Mouse (Mus musculus) splenic B cell, adult 2 months (primary cell): ENCODE results near the gene Gm3460.
"Not testable (repeated sequence)": the region's sequence is repeated elsewhere in the genome, so short reads cannot be mapped to it uniquely, and the experiment has no call there.

Source experiments
- DNase-seq: peaks from one replicate; pipeline ENCODE4 v3.0.0-alpha.2; 2011; ENCODE audit warnings: low read depth, low spot score
- H3K27me3 ChIP-seq: 2 replicates; pipeline ENCODE4 v1.6.1; 2012; ENCODE audit warnings: mild to moderate bottlenecking, low read length, moderate library complexity, mixed read lengths; ENCODE audit not compliant: control insufficient read depth, poor library complexity, insufficient read depth, severe bottlenecking
- H3K36me3 ChIP-seq: 2 replicates; pipeline ENCODE4 v1.6.1; 2012; ENCODE audit warnings: mild to moderate bottlenecking, low read length, moderate library complexity, mixed read lengths; ENCODE audit not compliant: control insufficient read depth, poor library complexity, insufficient read depth, severe bottlenecking

The Gm3460 gene

GRCm38 (mm10) chr14:6622318-6622717 is at the start of gene Gm3460:
Gene Gm3460 (minus strand): TSS chr14:6622418.
- H3K36me3 ChIP-seq, DNase-seq: not testable (repeated sequence)

DNA sequence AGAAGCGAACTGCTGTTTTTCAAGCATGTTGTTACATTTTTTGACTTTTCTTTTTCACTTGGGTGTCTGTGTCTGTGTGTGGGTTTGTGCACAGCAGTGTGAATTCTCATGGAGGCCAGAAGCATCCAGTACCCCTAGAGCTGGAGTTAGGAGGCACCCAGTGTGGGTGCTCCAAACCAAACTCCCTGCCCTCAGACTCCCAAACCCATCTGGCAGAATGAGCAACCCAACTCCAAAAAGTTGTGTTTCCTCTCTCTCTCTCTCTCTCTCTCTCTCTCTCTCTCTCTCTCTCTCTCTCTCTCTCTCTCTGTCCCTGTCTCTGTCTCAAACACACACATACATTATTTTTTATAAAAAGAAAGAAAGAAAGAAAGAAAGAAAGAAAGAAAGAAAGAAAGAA is 15.8 kb downstream of the Gm3460 start:
- H3K36me3 ChIP-seq, H3K27me3 ChIP-seq, DNase-seq: not testable (repeated sequence)

More at GRCm38 (mm10) chr14:6622318-6622717, at the start of gene Gm3460:
- not testable (repeated sequence) for H3K27me3 ChIP-seq

DNA sequence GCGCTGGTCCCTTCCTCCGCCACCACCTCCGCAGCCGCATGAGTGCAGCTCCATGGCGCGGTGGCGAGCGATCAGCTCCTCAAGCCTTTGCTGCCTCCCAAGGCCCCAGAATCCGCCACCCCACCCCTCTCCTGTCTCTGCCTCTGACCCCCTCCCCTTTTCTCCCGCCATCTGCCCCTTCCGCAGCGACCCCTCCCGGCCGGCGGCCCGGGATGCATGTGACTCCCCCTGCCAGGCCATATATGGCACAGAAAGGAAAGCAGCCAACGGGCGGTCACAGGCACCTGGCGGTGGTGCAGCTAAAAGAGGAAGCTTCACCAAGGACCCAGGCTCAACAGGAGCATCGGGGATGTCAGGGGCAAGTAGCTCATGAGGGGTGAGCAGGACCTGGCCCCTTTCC is 17.2 kb downstream of the Gm3460 start:
- not testable (repeated sequence) for H3K27me3 ChIP-seq, H3K36me3 ChIP-seq, DNase-seq

DNA sequence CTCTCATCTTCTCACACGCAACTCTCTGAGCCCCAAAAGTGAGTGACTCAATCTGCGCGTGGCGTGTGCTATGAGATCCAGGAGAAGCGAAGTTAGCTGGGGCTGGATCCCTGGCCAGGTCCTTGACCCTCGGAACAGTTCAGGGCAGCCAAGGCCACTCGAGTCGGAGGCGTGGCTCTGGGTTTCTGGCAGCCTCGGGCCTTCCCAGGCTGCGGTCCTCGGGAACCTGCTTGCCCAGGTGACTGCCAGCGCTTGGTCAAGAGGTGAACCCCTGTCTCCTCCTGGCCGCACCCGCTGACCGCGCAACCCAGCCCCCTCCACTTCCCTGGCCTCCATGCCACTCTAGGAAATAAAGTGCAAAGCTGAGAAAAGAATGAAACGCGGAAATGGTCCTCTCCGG is 17.7 kb downstream of the Gm3460 start:
- H3K36me3 ChIP-seq, H3K27me3 ChIP-seq, DNase-seq: not testable (repeated sequence)

GRCm38 (mm10) chr14:6590513-6590912 is 31.7 kb downstream of the Gm3460 start, which contains the start of gene Gm3629:
Gene Gm3629 (minus strand): TSS chr14:6590613.
- DNase-seq, H3K27me3 ChIP-seq, H3K36me3 ChIP-seq: not testable (repeated sequence)
